Mouse (Mus musculus): ENCODE results near the gene Ppp1r35. TPM values are rescaled to one million over a fixed set of nuclear protein-coding genes. Genes with fewer than 3 reads are reported as not detected.

Gene Ppp1r35
- total RNA-seq, 2 experiments from 2014 or later = 23.5 to 28.6 TPM

DNA sequence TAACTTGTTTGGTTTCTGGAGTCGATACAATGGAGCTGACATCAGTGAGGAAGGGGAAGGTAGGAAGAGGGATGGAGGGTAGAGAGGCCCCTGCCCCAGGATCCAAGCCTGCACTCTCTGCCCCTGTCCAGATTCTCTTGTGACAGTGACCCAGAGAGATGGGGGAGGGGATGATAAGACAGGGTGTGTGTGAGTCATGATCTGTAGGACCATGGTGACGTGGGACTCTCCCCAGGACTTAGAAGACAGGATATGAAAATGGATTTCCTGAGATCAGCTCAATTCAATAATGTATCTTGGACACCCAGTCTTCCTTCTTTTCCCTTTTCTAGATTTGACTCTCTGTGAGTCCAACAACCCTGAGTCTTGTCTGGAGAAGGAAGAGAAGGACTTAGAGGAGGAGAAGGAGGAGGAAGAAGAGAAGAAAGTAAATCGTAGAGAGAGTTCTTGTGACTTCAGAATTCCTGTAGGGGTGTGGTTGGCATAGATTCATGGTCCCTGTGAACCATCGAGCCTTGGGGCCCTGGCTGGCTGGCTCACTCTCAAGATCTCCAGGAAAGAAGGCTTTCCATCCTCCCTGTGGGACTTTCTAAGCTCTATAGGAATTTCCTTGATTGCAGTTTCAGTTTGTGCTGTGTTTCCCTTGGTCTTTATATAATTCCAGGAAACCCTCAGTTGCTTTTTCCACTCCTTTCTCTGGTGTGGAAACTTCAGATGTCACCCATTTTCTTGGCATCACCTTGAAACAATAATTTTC is 39.0 kb downstream of the Ppp1r35 start:
- DNase-seq (ENCODE audit: low spot score in 2 of 2) = no peak
- intact Hi-C loops (cut with DNase I) = no loop called here

DNA sequence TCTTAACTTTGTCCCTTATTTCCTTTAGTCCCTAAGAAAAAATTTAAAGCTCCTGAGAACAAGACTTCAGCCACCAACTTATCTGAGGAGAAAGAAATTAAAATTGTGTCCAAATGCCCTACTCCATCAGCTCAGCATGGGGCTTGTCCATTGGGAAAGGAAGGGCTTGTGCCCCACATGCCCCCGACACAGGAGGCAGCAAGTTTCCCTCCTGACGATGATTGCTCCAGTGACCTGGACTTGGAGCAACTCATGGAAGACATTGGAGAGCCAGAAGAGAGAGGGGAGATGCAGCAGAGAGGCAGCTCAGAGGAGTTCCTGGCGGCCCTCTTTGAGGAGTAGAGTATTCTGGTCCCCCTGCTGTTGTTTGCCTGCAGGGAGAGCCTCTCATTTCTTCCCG is 43.5 kb downstream of the Ppp1r35 start:
- intact Hi-C loops (cut with DNase I) = no loop called here

DNA sequence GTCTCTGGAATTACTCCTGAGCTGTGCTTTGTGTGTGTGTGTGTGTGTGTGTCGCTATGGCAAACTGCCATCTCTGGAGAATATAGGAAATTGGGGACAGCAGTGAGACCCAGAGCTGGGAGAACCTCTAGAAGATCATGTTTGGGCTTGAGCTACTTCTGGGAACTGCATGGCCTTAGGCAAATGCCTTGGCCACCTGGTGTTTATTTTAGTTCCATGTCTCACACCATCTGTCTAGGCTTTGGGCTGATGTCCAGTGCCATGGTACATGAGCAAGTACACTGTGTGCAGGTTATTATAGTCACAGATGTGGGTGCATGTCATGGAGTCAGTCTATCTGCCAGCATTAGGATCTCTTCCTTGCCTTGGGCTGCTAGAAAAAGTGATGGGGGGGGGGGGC is 44.0 kb downstream of the Ppp1r35 start:
- intact Hi-C loops (cut with DNase I) = no loop called here
- no peak for DNase-seq (ENCODE audit: low spot score in 2 of 2)

More for the DNA sequence above, 43.5 kb downstream of the Ppp1r35 start:
- no peak for DNase-seq (ENCODE audit: low spot score in 2 of 2)

DNA sequence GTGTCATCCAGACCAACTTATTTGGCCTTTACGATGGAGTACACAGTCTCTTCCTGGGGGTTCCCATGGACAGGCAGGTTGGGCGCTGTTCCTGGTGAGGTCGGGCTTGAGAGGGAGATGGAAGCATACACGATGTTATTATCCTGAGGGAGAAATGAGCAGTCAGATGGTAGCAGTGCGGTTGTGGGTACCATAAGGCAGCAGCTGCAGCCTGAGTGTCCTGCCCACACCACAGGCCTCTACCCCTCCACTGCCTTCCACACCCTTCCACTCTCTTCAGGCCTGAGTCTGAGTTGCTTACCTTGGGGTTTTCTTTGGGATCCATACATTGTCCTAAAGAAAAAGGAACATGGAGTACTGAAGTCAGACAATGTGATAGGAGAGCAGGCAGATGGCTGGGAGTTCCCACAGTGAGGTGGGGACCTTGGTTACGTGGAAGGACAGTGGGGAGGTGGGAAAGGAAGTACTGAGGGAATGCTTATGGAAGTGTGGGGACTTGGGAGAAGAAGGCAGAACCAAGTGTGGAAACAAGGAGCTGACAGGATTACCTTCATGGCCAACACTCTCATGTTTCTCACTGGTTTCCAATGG is 44.9 kb downstream of the Ppp1r35 start:
- no peak for DNase-seq (ENCODE audit: low spot score in 2 of 2)
- intact Hi-C loops (cut with DNase I) = no loop called here

GRCm38 (mm10) chr5:137825030-137825429 is 46.4 kb downstream of the Ppp1r35 start:
- intact Hi-C loops (cut with DNase I) = no loop called here
- DNase-seq (ENCODE audit: low spot score in 2 of 2) = no peak

GRCm38 (mm10) chr5:137825971-137826370 is 47.3 kb downstream of the Ppp1r35 start:
- intact Hi-C loops (cut with DNase I) = no loop called here
- no peak for DNase-seq (ENCODE audit: low spot score in 2 of 2)

DNA sequence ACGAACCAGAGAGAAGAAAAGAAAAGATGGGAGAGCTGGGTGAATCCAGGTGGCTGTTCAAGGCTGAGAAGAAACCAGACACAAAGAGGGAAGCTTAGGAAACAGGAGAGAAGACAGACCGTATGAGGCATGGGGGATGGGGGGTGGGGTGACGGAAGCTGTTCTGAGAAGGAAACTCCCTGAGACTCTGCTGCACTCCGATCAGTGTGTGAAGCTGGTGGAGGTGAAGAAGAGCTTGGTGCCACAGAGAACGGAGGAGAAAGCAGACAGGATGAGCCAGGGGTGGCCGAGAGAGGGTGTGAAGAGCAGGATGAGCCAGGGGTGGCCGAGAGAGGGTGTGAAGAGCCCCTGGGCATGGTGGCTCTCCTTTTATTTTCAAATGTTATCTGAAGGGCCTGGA is 47.8 kb downstream of the Ppp1r35 start:
- intact Hi-C loops (cut with DNase I) = no loop called here
- DNase-seq (ENCODE audit: low spot score in 2 of 2) = no peak

GRCm38 (mm10) chr5:137828694-137829093 is 50.0 kb downstream of the Ppp1r35 start:
- DNase-seq (ENCODE audit: low spot score in 2 of 2) = no peak
- intact Hi-C loops (cut with DNase I) = no loop called here

Other genes with a start within 250 kb of the Ppp1r35 start
- not detected for gene Epo, start 245.6 kb upstream of the Ppp1r35 start, total RNA-seq (2021)
- 100 to 1,000 TPM; 582 to 667 TPM for gene Gnb2, start 245.3 kb upstream of the Ppp1r35 start, total RNA-seq (2021)
- gene Actl6b, start 225.3 kb upstream of the Ppp1r35 start, total RNA-seq (2021) = 100 to 1,000 TPM; 109 to 115 TPM
- gene Tfr2, start 209.0 kb upstream of the Ppp1r35 start, total RNA-seq (2021) = 10 to 100 TPM; 10.4 to 10.9 TPM
- gene Mospd3, start 177.8 kb upstream of the Ppp1r35 start, total RNA-seq (2021) = 10 to 100 TPM; 19.4 to 26.4 TPM
- 10 to 100 TPM in 1 of 2 experiments, 1 to 10 TPM in 1; 8.6 to 14.9 TPM for gene Pcolce, start 165.1 kb upstream of the Ppp1r35 start, total RNA-seq (2021)
- gene Fbxo24, start 149.8 kb upstream of the Ppp1r35 start, total RNA-seq (2021) = under 1 TPM; 0.20 to 0.25 TPM
- gene Lrch4, start 149.7 kb upstream of the Ppp1r35 start, total RNA-seq (2021) = 10 to 100 TPM; 11.3 to 19.4 TPM
- gene Gm20605, start 149.7 kb upstream of the Ppp1r35 start, total RNA-seq (2021) = 10 to 100 TPM in 1 of 2 experiments, 1 to 10 TPM in 1; 5.5 to 11.7 TPM
- 1 to 10 TPM; 4.2 to 7.7 TPM for gene Sap25, start 137.5 kb upstream of the Ppp1r35 start, total RNA-seq (2021)
- under 1 TPM in 1 of 2 experiments, not detected in 1; 0.23 TPM for gene Irs3, start 133.1 kb upstream of the Ppp1r35 start, total RNA-seq (2021)
- gene Agfg2, start 94.1 kb upstream of the Ppp1r35 start, total RNA-seq (2021) = 10 to 100 TPM; 41.7 to 42.0 TPM
- gene Nyap1, start 37.2 kb upstream of the Ppp1r35 start, total RNA-seq (2021) = 10 to 100 TPM; 70.1 to 79.5 TPM
- 100 to 1,000 TPM; 166 to 203 TPM for gene Tsc22d4, start 33.1 kb upstream of the Ppp1r35 start, total RNA-seq (2021)
- 10 to 100 TPM; 33.5 to 42.8 TPM for gene Mepce, start 8.8 kb downstream of the Ppp1r35 start, total RNA-seq (2021)
- 1 to 10 TPM; 4.6 to 7.2 TPM for gene Zcwpw1, start 8.9 kb downstream of the Ppp1r35 start, total RNA-seq (2021)
- gene Pilra, start 57.4 kb downstream of the Ppp1r35 start, total RNA-seq (2021) = under 1 TPM in 1 of 2 experiments, not detected in 1; 0.20 TPM
- not detected for gene Pilrb1, start 79.3 kb downstream of the Ppp1r35 start, total RNA-seq (2021)
- gene Pilrb2, start 93.0 kb downstream of the Ppp1r35 start, total RNA-seq (2021) = not detected
- gene Cyp3a13, start 142.8 kb downstream of the Ppp1r35 start, total RNA-seq (2021) = under 1 TPM; 0.25 TPM
- gene Gjc3, start 184.2 kb downstream of the Ppp1r35 start, total RNA-seq (2021) = 10 to 100 TPM; 21.0 to 23.4 TPM
- gene Azgp1, start 202.7 kb downstream of the Ppp1r35 start, total RNA-seq (2021) = not detected
- not detected for gene Smok3a, start 242.4 kb downstream of the Ppp1r35 start, total RNA-seq (2021)
- not detected for gene Smok3b, start 242.6 kb downstream of the Ppp1r35 start, total RNA-seq (2021)